Mouse (Mus musculus) left cerebral cortex, adult 2 months (tissue): ENCODE data around the gene Ldb2. TPM values are rescaled to one million over a fixed set of nuclear protein-coding genes. Genes with fewer than 3 reads are reported as not detected.

Experiments used
- DNase-seq, 2 experiments: peaks; one replicate each; pipeline ENCODE4 v3.0.0; 2021 to 2022; ENCODE audit warnings: low spot score in 2 of 2, mixed read lengths in 1 of 2; ENCODE audit errors: extremely low spot score in 1 of 2
- H3K27ac ChIP-seq: fragments of 200-600 bp; 2 replicates; pipeline ENCODE4 v1.8.1; 2022
- H3K4me3 ChIP-seq: fragments of 200-600 bp; 2 replicates; pipeline ENCODE4 v1.8.1; 2022
- CTCF ChIP-seq: fragments of 200-600 bp; IDR thresholded peaks from 2 replicates; pipeline ENCODE4 v1.8.1; 2022; ENCODE audit warnings: antibody characterized with exemption, mild to moderate bottlenecking, moderate library complexity
- intact Hi-C: fragments of 180-260 bp; cut with DNase I; formaldehyde crosslinking; loops from one replicate; pipeline ENCODE4 v1.15.1; 2025
- total RNA-seq, 2 experiments: library from RNA; stranded (reverse); gene quantifications; 2 replicates each; pipeline ENCODE4 v1.2.3; 2021

Gene Ldb2
- total RNA-seq, 2 experiments from 2014 or later: 52.5 to 60.4 TPM

DNA sequence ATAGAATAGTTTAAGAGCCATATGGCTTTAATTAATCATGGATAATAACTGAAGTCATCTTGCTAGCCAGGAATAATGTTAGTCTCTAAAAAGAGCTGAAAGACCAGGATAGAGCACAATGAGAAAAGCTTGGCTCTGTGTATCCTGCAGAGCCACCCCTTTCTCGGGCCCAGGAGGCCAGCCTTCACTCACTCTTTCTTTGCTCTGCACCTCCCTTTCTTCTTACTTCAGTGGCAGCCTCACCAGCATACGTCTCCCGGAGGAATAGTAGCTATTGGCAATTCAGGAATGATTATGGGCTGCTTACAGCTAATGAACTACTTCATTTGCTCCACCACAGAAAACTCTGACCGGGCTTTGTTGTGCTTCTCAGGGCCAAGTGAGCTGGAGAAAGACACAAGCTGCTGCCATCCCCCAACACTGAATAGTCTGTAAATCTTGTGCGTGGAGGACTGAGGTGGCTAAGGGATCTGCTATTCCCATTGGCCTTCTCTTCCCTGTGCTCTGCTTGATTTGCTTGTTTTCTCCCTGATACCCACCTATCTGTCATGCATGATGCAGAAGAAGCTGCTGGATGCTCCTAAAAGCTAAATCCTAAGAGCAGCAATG lies 86.2 kb downstream of the Ldb2 start:
- TF ChIP-seq CTCF: no peak
- DNase-seq: no peak
- Histone ChIP-seq H3K27ac (no peak overlapping the region), H3K4me3 (no peak overlapping the region)
- intact Hi-C loops: no loop called here

DNA sequence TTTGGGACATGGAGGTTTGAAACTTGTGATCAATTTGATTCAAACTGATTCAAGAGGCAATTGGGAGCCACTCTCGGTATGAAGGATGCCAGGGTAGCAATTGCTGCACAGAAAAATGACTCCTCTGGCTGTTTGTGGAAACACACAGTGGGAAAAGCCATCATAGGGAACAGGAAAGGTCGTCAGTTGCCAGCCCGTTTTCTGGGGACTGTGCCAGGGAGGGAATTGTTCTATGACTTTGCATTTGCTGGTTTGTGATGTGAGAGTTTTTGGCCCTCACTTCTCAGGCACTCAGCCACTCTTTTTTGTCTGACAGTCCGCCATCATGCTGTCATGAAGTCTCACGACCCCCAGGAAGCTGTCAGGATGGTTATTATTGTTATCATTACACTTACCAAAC lies 88.3 kb downstream of the Ldb2 start:
- no peak overlapping the region for H3K4me3 ChIP-seq
- no peak for TF ChIP-seq CTCF
- no peak overlapping the region for H3K27ac ChIP-seq
- intact Hi-C loops: no loop called here
- no peak for DNase-seq

DNA sequence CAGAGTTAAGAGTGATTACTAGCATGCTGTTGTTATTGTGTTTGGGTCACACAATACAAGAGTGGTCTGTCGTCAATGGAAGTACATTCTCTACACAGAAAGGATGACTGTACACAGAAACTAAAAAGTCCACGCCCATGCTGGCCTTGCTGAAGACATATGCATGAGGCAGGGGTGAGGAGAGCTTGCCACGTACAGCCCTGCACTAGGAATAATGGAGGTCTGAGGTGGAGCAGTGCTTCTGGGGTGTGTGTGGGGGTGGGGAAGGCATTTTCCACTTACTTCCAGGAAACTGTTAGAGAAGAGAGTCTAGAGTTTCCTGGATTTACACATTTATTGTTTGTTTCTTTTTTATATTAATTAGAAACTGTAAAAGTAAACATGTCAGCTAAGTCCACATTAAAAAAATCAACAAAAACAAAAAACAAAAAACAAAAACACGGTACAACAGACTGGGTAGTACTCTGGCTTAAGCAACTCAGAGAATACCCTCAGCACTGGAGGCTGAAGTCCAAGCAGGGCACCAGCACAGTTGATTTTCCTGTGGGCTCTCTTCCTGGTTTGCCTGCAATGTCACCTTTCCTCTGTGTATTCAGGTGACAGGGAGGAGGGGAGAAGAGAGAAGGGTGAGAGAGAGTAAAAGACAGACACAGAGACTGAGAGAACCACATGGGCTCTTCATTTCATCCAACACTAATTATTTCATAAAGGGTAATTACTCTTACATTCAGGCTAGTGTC lies 89.2 kb downstream of the Ldb2 start:
- H3K27ac ChIP-seq: no peak overlapping the region
- TF ChIP-seq CTCF: no peak
- intact Hi-C loops: no loop called here
- H3K4me3 ChIP-seq: no peak overlapping the region
- no peak for DNase-seq

DNA sequence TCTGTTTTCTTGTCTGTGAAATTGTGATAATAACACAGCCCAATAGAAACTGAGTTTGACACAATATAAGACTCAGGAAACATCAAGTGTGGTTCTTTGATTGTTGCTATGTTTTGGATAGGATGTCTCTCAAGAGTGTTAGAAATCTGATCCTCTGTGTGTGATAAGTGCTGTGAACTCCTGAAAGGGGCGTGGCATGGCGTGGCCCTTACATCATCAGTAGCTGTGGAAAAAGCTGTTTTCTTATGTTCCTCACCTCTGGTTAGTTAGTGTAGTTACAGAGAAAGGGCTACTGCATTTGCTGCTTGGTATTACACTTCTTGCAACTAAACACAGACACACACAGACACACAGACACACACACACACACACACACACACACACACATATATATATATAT lies 90.2 kb downstream of the Ldb2 start:
- intact Hi-C loops: no loop called here
- Histone ChIP-seq H3K4me3 (no peak overlapping the region), H3K27ac (no peak overlapping the region)
- no peak for DNase-seq
- no peak for TF ChIP-seq CTCF

DNA sequence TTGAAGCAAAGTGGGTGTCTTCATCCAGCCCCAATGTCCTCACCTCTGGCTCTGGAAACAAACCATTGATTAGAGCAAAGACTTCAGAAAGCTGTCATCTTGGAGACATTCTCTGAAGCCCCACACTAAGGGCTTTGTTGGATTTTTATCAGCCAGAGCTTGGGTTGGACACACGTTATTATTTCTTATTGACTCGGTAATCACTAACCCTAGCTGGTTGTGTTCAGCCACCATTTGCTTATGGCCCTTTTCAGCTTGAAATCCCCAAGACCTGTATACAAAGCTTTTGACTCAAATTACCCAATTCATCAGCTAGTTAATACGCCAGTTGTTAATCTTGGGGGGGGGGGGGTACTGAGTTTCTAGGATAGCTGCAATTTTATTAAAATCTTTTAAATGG lies 91.5 kb downstream of the Ldb2 start:
- intact Hi-C loops: no loop called here
- no peak overlapping the region for H3K27ac ChIP-seq
- no peak for DNase-seq
- no peak overlapping the region for H3K4me3 ChIP-seq
- TF ChIP-seq CTCF: no peak

DNA sequence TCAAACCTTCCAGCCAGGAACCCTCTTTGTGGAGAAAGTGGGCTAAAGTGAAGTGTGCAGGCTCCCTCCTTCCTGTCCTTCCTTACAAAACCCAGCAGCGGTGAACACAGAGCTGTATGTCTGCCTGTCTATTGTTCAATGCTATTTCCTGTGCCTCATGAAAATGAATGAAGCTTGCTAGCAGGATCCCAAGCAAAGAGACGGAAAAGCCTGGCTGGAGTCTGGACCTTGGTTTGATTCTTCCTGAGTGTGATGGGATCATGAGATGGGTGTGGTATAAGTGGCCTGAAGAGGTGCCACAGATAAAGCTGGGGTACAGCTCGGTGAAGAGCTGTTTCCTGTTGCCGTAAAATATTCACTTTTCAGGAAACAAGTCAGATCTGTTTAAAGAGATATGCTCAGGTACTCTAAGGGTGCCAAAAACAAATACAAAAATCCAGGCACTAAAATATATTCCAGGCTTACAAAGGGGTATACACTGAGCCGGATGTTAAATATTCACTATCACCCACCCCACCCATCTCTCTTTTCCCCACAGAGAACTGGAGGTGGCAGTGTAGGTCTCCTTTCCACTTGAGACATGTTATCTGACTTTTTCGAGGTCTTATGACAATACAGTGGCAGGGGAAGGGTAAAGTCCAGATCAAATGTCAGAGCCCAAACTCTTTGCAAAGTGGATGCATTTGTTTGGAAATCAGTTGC lies 92.3 kb downstream of the Ldb2 start:
- peak; percentile 10 for TF ChIP-seq CTCF
- Histone ChIP-seq H3K27ac (no peak overlapping the region), H3K4me3 (no peak overlapping the region)
- intact Hi-C loops: no loop called here
- DNase-seq: no peak

DNA sequence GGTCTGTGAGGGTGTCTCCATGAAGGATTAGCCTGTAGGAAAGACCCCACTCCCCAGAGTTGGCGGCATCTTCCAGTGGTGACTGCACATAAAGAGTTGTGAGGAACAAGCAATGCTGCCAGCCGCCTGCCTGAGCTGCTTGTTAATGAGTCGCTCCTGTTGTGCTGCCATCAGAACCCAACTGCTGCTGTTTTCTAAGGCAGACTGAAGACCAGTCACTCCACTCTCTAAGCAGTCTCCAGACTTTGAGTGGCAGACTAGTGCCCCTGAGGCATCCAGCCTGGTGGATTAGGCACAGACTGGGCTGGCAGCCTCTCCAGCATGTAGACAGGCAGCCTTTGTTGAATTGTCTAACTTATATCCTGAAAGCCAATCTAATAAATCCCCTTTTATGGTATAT lies 101.5 kb downstream of the Ldb2 start:
- Histone ChIP-seq H3K27ac (no peak overlapping the region), H3K4me3 (no peak overlapping the region)
- DNase-seq: no peak
- intact Hi-C loops: no loop called here
- no peak for TF ChIP-seq CTCF

DNA sequence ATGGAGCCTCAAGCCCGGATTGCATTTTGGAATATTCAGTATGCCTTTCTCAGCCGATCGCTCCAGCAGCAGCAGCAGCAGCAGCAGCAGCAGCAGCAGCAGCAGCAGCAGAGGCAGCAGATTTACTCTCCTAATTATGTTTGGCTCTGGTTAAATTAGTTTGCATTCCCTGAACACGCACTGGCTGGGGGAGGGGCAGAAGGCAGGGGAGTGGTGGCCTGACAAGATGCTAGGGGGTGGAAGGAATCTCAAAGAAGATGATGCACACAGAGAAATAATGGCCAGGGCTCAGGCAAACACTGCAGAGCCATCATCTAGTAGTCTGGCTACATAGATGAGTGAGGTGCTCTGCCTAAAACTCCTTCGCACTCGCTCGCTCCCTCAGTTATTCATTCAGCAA lies 102.9 kb downstream of the Ldb2 start:
- Histone ChIP-seq H3K4me3 (no peak overlapping the region), H3K27ac (no peak overlapping the region)
- intact Hi-C loops: no loop called here
- no peak for DNase-seq
- TF ChIP-seq CTCF: no peak

DNA sequence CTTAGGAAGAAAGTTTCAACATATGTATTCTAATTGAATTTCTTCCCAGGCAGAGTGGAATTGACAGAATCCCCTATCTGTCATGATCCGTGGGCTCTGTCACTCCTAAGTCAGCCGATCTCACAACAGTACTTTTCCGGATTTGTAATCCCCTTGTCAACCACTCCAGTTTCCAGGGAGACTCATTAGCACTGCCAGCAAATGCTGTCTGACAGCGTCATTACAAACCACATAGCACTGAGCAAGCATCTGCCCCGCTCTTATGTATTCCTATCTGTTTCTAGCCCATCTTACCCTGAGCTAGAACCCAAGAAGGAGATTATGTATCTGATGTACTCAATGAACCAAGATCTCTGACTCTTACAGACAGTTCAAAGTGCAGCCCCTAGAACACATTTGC lies 105.8 kb downstream of the Ldb2 start:
- intact Hi-C loops: no loop called here
- no peak for TF ChIP-seq CTCF
- no peak for DNase-seq
- H3K4me3 ChIP-seq: no peak overlapping the region
- no peak overlapping the region for H3K27ac ChIP-seq

DNA sequence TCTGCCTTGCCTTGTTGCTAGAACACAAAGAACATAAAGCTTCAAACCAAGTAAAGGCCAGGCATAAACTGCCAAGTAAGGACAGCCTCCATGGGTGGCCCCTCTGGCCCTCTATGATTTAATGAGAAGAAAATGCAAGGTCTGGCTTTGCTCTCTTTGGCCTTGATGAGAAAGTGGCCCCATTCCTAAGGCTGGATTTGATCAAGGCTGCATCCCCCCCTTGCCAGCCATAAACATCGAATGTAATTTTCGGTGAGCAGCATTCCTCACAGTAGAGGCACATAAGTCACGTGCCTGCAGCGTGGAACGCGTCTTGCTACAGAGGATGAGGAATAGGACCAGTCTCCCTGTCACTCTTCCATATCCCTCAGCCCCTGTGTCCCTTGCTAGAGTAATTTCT lies 113.1 kb downstream of the Ldb2 start:
- Histone ChIP-seq H3K27ac (no peak overlapping the region), H3K4me3 (no peak overlapping the region)
- TF ChIP-seq CTCF: no peak
- DNase-seq: no peak
- intact Hi-C loops: no loop called here

DNA sequence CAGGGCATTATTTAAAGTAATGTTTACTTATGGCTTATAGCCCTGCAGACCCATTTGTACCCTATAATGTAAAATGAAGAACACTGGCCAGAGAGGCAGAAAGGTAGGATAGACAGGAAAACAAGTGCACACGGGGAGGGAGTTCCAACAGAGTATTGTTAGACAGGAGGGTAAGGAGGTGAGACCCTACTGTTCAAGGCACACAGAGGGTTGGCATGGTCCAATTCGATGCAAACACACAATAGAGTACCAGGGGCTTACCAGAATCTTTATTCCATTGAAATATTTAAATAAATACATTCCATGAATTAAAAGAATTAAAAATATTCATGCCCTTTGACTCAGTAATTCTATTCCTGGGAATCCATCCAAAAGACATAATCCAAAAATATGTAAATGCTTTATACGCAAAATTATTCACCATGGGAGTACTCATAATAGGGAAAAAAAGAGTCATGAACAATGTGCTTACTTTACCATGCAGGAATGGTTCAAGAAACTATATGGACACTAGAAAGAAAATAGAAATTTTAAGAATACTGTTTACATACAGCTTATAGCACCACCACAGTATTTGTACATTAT lies 118.3 kb downstream of the Ldb2 start:
- no peak overlapping the region for H3K4me3 ChIP-seq
- no peak overlapping the region for H3K27ac ChIP-seq
- DNase-seq: no peak
- intact Hi-C loops: no loop called here
- TF ChIP-seq CTCF: no peak

DNA sequence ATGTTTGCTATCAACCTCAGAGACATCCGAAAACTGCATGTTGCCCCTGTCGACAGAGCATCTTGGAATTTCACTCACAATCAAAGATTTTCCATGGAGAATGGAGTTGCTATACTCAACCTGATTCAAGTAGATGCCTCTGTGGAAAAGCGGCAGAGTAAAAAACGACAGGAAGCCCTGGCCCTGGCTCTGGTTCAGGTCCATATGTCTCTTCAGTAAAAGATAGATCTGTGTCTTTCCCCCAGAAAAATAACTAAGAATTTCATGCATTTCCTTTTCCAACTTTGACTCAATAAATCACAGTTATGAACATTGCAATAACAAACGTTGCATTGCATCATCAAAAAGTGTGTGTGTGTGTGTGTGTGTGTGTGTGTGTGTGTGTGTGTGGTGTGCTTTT lies 121.7 kb downstream of the Ldb2 start:
- no peak overlapping the region for H3K4me3 ChIP-seq
- no peak for TF ChIP-seq CTCF
- no peak overlapping the region for H3K27ac ChIP-seq
- DNase-seq: no peak
- intact Hi-C loops: no loop called here
